In genomic region chr7:66471641-66472216, GRCm38 (mm10) we compare ENCODE assay signal across 23 mouse cellular contexts. TPM values are rescaled to one million over a fixed set of nuclear protein-coding genes. Genes with fewer than 3 reads are reported as not detected.
DNase-seq lines count a peak whose midpoint lies in the region; ATAC-seq and TF ChIP-seq lines count a peak whose summit lies in the region.
"Had no signal": no experiment of that assay in that cellular context is flagged by ENCODE, and none has a peak within 500 bp of the region (broad histone marks: within the 10 kb centered on the region; RNA-seq: fewer than 3 reads in every experiment).

No protein-coding gene starts in this region.

- ATAC-seq in kidney, postnatal 0 days (replicated peaks; ENCODE audit: low FRiP score, low read depth): no peak
- ATAC-seq in lung, embryonic 14.5 days (ENCODE audit: insufficient read depth): no peak
- ATAC-seq: CD4-positive, CD25-positive, alpha-beta regulatory T cell, adult 4 months; forebrain, embryonic 16.5 days had no signal

- H3K4me3 ChIP-seq in kidney, postnatal 0 days (replicated peaks; ENCODE audit: low read depth, low read length): no peak overlapping the region
- no peak overlapping the region for H3K4me3 ChIP-seq in lung, embryonic 14.5 days (ENCODE audit: low read depth, low read length)
- H3K4me3 ChIP-seq: embryonic facial prominence, embryonic 13.5 days; forebrain, embryonic 12.5 days; heart, embryonic 10.5 days had no signal

- H3K9ac ChIP-seq in kidney, postnatal 0 days (ENCODE audit: low read depth, low read length): no peak overlapping the region
- H3K9ac ChIP-seq in lung, embryonic 14.5 days: no peak overlapping the region
- H3K9ac ChIP-seq: embryonic facial prominence, embryonic 13.5 days; forebrain, embryonic 12.5 days had no signal

- no peak for TF ChIP-seq CTCF in kidney, postnatal 0 days (IDR thresholded peaks at IDR 0.05; ENCODE audit: low read depth)
- no peak for TF ChIP-seq CTCF in lung, embryonic 14.5 days (IDR thresholded peaks at IDR 0.05; ENCODE audit: low read depth)

- WGBS in kidney, postnatal 0 days: 29% methylated on average over 12 of the region's 12 CpGs
- 37% methylated on average over 12 of the region's 12 CpGs for WGBS in lung, embryonic 14.5 days

- H3K27ac ChIP-seq in kidney, postnatal 0 days: 0 out of 2 replicates have a peak overlapping the region, but pooled peaks have one; percentile 26
- no peak overlapping the region for H3K27ac ChIP-seq in lung, embryonic 14.5 days (ENCODE audit: low read depth)
- H3K27ac ChIP-seq: embryonic facial prominence, embryonic 13.5 days; forebrain, embryonic 12.5 days; heart, embryonic 10.5 days had no signal

- no peaks in the 10 kb centered on the region for H3K9me3 ChIP-seq in kidney, postnatal 0 days (replicated peaks; ENCODE audit: low read length)
- no peaks in the 10 kb centered on the region for H3K9me3 ChIP-seq in lung, embryonic 14.5 days (ENCODE audit: low read depth, low read length)
- H3K9me3 ChIP-seq: embryonic facial prominence, embryonic 13.5 days; forebrain, embryonic 12.5 days; G1E; heart, embryonic 10.5 days had no signal

- DNase-seq in cerebellum, postnatal 10 days: peak; percentile 36 to 41
- DNase-seq in cerebellum, postnatal 14 days: no peak
- peak; percentile 26 for DNase-seq in kidney, postnatal 0 days (ENCODE audit: low spot score)
- DNase-seq in kidney, adult 9 months: no peak
- peak; percentile 29 for DNase-seq in lung, embryonic 14.5 days
- DNase-seq in lung, postnatal 36 days: no peak
- DNase-seq in retina, postnatal 1 day: peak; percentile 40
- DNase-seq in retina, embryonic 14.5 days (ENCODE audit: low spot score): no peak
- DNase-seq: adrenal gland, postnatal 10 days; B cell, adult 2 months; cerebellum, adult 11 months; cerebellum, adult 8-10 months; cerebellum, postnatal 36 days; gastrocnemius, postnatal 10 days; heart, adult 18-20 months; heart, postnatal 10 days; heart, postnatal 4 days had no signal

- H3K36me3 ChIP-seq in kidney, postnatal 0 days (ENCODE audit: insufficient read depth, low read length): no peaks in the 10 kb centered on the region
- no peaks in the 10 kb centered on the region for H3K36me3 ChIP-seq in lung, embryonic 14.5 days (ENCODE audit: insufficient read depth)
- H3K36me3 ChIP-seq: embryonic facial prominence, embryonic 13.5 days; forebrain, embryonic 12.5 days; G1E; heart, embryonic 10.5 days had no signal

- no peaks in the 10 kb centered on the region for H3K27me3 ChIP-seq in kidney, postnatal 0 days (ENCODE audit: insufficient read depth, low read length)
- no peaks in the 10 kb centered on the region for H3K27me3 ChIP-seq in lung, embryonic 14.5 days (ENCODE audit: insufficient read depth, low read length)
- H3K27me3 ChIP-seq: embryonic facial prominence, embryonic 13.5 days; forebrain, embryonic 12.5 days had no signal

- no peak overlapping the region for H3K4me2 ChIP-seq in kidney, postnatal 0 days (ENCODE audit: low read length)
- no peak overlapping the region for H3K4me2 ChIP-seq in lung, embryonic 14.5 days
- H3K4me2 ChIP-seq: embryonic facial prominence, embryonic 13.5 days; forebrain, embryonic 12.5 days had no signal

- H3K4me1 ChIP-seq in kidney, postnatal 0 days (replicated peaks; ENCODE audit: insufficient read depth, low read length): no peaks in the 10 kb centered on the region
- H3K4me1 ChIP-seq in lung, embryonic 14.5 days (ENCODE audit: insufficient read depth): 0 out of 2 replicates have a peak, but pooled peaks cover 4% of the 10 kb centered on the region
- H3K4me1 ChIP-seq: embryonic facial prominence, embryonic 13.5 days; forebrain, embryonic 12.5 days had no signal

RNA-seq across cellular contexts. Expression of gene Aldh1a3, which starts 44.4 kb away (rescaled TPM):
- 47.0 and 54.1 TPM in 2 replicates for polyA plus RNA-seq in kidney, postnatal 0 days (2015; fragmentation: Nextera tagmentation; extraction: Ambion mirVana)
- polyA plus RNA-seq in lung, embryonic 14.5 days (2014; fragmentation: Nextera tagmentation; extraction: Ambion mirVana): 1.4 and 1.5 TPM in 2 replicates
- polyA plus RNA-seq: G1E had no signal

Comparison
In these comparisons a context has a peak if more than half of its experiments do, and no peak if none do; other contexts are left out.
1. DNase-seq: peak in cerebellum, postnatal 10 days (2 of 2), kidney, postnatal 0 days (single experiment), lung, embryonic 14.5 days (single experiment) and retina, postnatal 1 day (single experiment); none in cerebellum, postnatal 14 days (0 of 2), kidney, adult 9 months (single experiment), lung, postnatal 36 days (single experiment) and retina, embryonic 14.5 days (single experiment).
2. RNA of gene Aldh1a3, which starts 44.4 kb away (polyA plus RNA-seq): 47.0 to 54.1 TPM in kidney, postnatal 0 days; 1.4 to 1.5 TPM in lung, embryonic 14.5 days; every median in the first group is over 10 times any median in the second.